Mouse (Mus musculus) erythroblast, adult 5-6 weeks (primary cell): ENCODE measurements around the gene Slc4a1. TPM values are rescaled to one million over a fixed set of nuclear protein-coding genes. Genes with fewer than 3 reads are reported as not detected.

ENCODE experiments used
- ATAC-seq: replicated peaks from 2 replicates; pipeline ENCODE4 v1.8.0; 2016; ENCODE audit warnings: moderate number of reproducible peaks, mild to moderate bottlenecking, moderate TSS enrichment, inconsistent platforms; ENCODE audit not compliant: poor library complexity, low FRiP score, severe bottlenecking
- total RNA-seq, 2 experiments: library from RNA; stranded (forward) in 1 of 2; stranded (reverse) in 1 of 2; fragments of 150-400 nt in 1 of 2; fragments of 200-764, 138-1000 nt in 1 of 2; gene quantifications; 2 replicates each; pipeline versions ENCODE4 v1.2.3 to v1.2.4; 2015 to 2017; ENCODE audit warnings: low replicate concordance in 2 of 2

The Slc4a1 gene
- total RNA-seq, 2 experiments from 2014 or later, result 4,977 to 6,454 TPM

DNA sequence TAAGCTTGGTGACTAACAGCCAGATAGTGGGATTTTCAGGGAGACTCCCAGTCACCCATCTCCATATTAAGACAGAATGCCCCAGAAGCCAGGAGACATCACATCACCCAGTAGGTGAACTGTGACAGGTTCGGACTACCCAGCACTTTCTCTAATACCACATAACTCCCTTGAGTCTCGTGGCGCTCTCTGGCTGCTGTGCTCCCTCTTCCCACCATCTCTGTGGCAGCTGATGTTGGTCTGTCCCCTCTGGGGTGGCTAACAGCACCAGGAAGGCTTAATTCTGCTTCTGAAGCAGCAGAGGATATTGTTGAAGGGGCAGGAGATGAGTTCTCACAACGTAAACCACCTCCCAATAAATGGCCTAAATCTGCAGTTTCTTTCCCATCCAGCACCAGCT is 54.0 kb downstream of the Slc4a1 start:
- no peak for ATAC-seq

GRCm38 (mm10) chr11:102310768-102311695 is 55.0 kb downstream of the Slc4a1 start:
- no peak for ATAC-seq

DNA sequence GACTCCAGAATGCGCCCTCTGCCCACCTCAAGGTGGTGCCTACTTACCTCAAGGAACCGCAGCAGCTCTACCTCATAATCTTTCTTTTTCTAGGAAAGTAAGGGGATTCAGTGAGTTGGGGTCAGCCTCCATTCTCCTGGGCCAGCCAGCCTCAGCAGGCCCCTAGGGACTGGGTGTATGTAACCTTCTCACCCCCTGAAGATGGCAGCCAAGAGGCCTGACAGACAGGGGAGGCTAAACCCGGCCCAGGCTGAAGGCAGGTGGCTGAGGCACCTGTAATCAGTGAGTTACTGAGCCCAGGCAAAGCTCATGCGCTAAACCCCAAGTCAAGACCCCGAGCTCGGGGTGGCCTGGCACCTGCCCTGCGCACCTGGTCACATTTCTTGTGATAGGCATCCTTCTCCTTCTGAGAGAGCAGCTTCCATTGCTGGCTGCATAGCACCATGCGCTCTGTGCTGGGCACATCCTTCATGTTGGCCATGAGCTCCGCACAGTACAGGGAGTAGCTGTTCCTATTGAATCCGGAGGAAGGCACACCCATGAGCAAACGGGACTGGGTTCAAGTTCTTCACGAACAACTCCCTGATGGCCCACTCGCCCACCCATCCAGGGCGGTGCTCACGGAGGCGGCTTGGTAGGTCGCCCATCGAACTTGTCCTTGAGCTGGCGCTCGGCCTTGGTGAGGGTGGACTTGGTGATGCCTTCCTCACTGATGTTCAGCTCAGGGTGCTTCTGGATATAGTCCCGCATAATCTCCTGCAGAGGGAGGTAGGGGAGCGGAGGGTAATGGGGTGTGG is 56.0 kb downstream of the Slc4a1 start:
- no peak for ATAC-seq

- ATAC-seq, result peak; percentile 88
Observed at GRCm38 (mm10) chr11:102308979-102309378, 57.0 kb downstream of the Slc4a1 start.

- ATAC-seq, result no peak
Observed at GRCm38 (mm10) chr11:102308104-102308503, 57.9 kb downstream of the Slc4a1 start.

DNA sequence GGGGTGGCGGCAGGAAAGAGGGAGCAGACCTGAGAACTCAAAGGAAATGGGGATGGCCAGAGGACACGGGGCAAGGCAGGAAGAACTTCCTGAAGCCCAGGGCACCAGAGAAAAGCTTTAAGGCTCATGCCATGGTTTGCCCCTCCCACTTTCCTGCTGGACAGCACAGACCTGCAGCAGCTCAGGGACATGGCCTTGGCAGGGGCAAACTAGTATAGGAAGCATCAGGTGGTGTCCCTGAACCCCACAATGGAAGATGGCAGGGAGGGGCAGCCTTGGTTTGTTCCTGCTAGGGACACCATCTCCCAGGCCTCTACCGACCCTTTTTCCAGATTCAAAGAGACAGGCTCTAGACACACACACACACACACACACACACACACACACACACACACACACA is 60.6 kb downstream of the Slc4a1 start:
- no peak for ATAC-seq

- ATAC-seq, result no peak
Observed at GRCm38 (mm10) chr11:102304141-102304540, 61.9 kb downstream of the Slc4a1 start.

- ATAC-seq, result no peak
Observed at GRCm38 (mm10) chr11:102299839-102300238, 66.2 kb downstream of the Slc4a1 start.

Other genes starting within 250 kb of the Slc4a1 start
- not detected in 2 replicates for gene Nags, start 220.7 kb downstream of the Slc4a1 start, total RNA-seq (2015; ENCODE audit: low replicate concordance)
- gene Nags, start 220.7 kb downstream of the Slc4a1 start, total RNA-seq (2017; ENCODE audit: low replicate concordance), result 0.43 and 1.5 TPM in 2 replicates
- gene Tmem101, start 209.8 kb downstream of the Slc4a1 start, total RNA-seq (2015; ENCODE audit: low replicate concordance), result 0.96 and 3.8 TPM in 2 replicates
- 3.1 and 4.0 TPM in 2 replicates for gene Tmem101, start 209.8 kb downstream of the Slc4a1 start, total RNA-seq (2017; ENCODE audit: low replicate concordance)
- 48.3 and 48.8 TPM in 2 replicates for gene Lsm12, start 180.9 kb downstream of the Slc4a1 start, total RNA-seq (2015; ENCODE audit: low replicate concordance)
- 22.7 and 28.8 TPM in 2 replicates for gene Lsm12, start 180.9 kb downstream of the Slc4a1 start, total RNA-seq (2017; ENCODE audit: low replicate concordance)
- 16.3 and 21.7 TPM in 2 replicates for gene G6pc3, start 176.6 kb downstream of the Slc4a1 start, total RNA-seq (2015; ENCODE audit: low replicate concordance)
- 4.7 and 9.8 TPM in 2 replicates for gene G6pc3, start 176.6 kb downstream of the Slc4a1 start, total RNA-seq (2017; ENCODE audit: low replicate concordance)
- 3.7 and 10.2 TPM in 2 replicates for gene Hdac5, start 136.0 kb downstream of the Slc4a1 start, total RNA-seq (2015; ENCODE audit: low replicate concordance)
- 13.3 and 17.3 TPM in 2 replicates for gene Hdac5, start 136.0 kb downstream of the Slc4a1 start, total RNA-seq (2017; ENCODE audit: low replicate concordance)
- 3.8 and 5.0 TPM in 2 replicates for gene BC030867, start 117.3 kb downstream of the Slc4a1 start, total RNA-seq (2015; ENCODE audit: low replicate concordance)
- 4.1 and 7.2 TPM in 2 replicates for gene BC030867, start 117.3 kb downstream of the Slc4a1 start, total RNA-seq (2017; ENCODE audit: low replicate concordance)
- not detected in 2 replicates for gene Asb16, start 97.5 kb downstream of the Slc4a1 start, total RNA-seq (2015; ENCODE audit: low replicate concordance)
- gene Asb16, start 97.5 kb downstream of the Slc4a1 start, total RNA-seq (2017; ENCODE audit: low replicate concordance), result not detected in 2 replicates
- gene Tmub2, start 81.3 kb downstream of the Slc4a1 start, total RNA-seq (2015; ENCODE audit: low replicate concordance), result 15.9 and 17.1 TPM in 2 replicates
- 17.0 and 28.0 TPM in 2 replicates for gene Tmub2, start 81.3 kb downstream of the Slc4a1 start, total RNA-seq (2017; ENCODE audit: low replicate concordance)
- gene Atxn7l3, start 69.6 kb downstream of the Slc4a1 start, total RNA-seq (2015; ENCODE audit: low replicate concordance), result 6.3 and 10.4 TPM in 2 replicates
- 5.7 and 9.3 TPM in 2 replicates for gene Atxn7l3, start 69.6 kb downstream of the Slc4a1 start, total RNA-seq (2017; ENCODE audit: low replicate concordance)
- gene Ubtf, start 46.5 kb downstream of the Slc4a1 start, total RNA-seq (2015; ENCODE audit: low replicate concordance), result 19.0 and 22.8 TPM in 2 replicates
- gene Ubtf, start 46.5 kb downstream of the Slc4a1 start, total RNA-seq (2017; ENCODE audit: low replicate concordance), result 119 and 258 TPM in 2 replicates
- gene Rundc3a, start 27.2 kb upstream of the Slc4a1 start, total RNA-seq (2015; ENCODE audit: low replicate concordance), result 3.1 TPM in 1 of 2 replicates, not detected in the other
- gene Rundc3a, start 27.2 kb upstream of the Slc4a1 start, total RNA-seq (2017; ENCODE audit: low replicate concordance), result 2.7 and 7.5 TPM in 2 replicates
- 461 and 462 TPM in 2 replicates for gene Slc25a39, start 41.7 kb upstream of the Slc4a1 start, total RNA-seq (2015; ENCODE audit: low replicate concordance)
- gene Slc25a39, start 41.7 kb upstream of the Slc4a1 start, total RNA-seq (2017; ENCODE audit: low replicate concordance), result 236 and 290 TPM in 2 replicates
- 85.7 and 90.1 TPM in 2 replicates for gene Grn, start 64.1 kb upstream of the Slc4a1 start, total RNA-seq (2015; ENCODE audit: low replicate concordance)
- gene Grn, start 64.1 kb upstream of the Slc4a1 start, total RNA-seq (2017; ENCODE audit: low replicate concordance), result 26.3 and 56.1 TPM in 2 replicates
- gene Fam171a2, start 81.5 kb upstream of the Slc4a1 start, total RNA-seq (2015; ENCODE audit: low replicate concordance), result not detected in 2 replicates
- gene Fam171a2, start 81.5 kb upstream of the Slc4a1 start, total RNA-seq (2017; ENCODE audit: low replicate concordance), result not detected in 2 replicates
- 23.6 and 57.1 TPM in 2 replicates for gene Itga2b, start 103.9 kb upstream of the Slc4a1 start, total RNA-seq (2015; ENCODE audit: low replicate concordance)
- 73.1 and 99.5 TPM in 2 replicates for gene Itga2b, start 103.9 kb upstream of the Slc4a1 start, total RNA-seq (2017; ENCODE audit: low replicate concordance)
- gene Gpatch8, start 190.2 kb upstream of the Slc4a1 start, total RNA-seq (2015; ENCODE audit: low replicate concordance), result 28.6 and 32.3 TPM in 2 replicates
- 59.6 and 66.8 TPM in 2 replicates for gene Gpatch8, start 190.2 kb upstream of the Slc4a1 start, total RNA-seq (2017; ENCODE audit: low replicate concordance)
- not detected in 2 replicates for gene Gm11627, start 213.3 kb upstream of the Slc4a1 start, total RNA-seq (2015; ENCODE audit: low replicate concordance)
- not detected in 2 replicates for gene Gm11627, start 213.3 kb upstream of the Slc4a1 start, total RNA-seq (2017; ENCODE audit: low replicate concordance)
- not detected in 2 replicates for gene Fzd2, start 238.2 kb upstream of the Slc4a1 start, total RNA-seq (2015; ENCODE audit: low replicate concordance)
- gene Fzd2, start 238.2 kb upstream of the Slc4a1 start, total RNA-seq (2017; ENCODE audit: low replicate concordance), result not detected in 2 replicates